Mouse (Mus musculus) kidney, postnatal 0 days (tissue): ENCODE data around the gene AC161166.1. TPM values are rescaled to one million over a fixed set of nuclear protein-coding genes. Genes with fewer than 3 reads are reported as not detected.

ENCODE experiments used
- ATAC-seq: fragments of 200-750 bp; cut with Nextera tagmentation; replicated peaks from 2 replicates; pipeline ENCODE4 v1.8.0; 2017; ENCODE audit warnings: low read depth, moderate number of reproducible peaks, moderate TSS enrichment, moderate library complexity; ENCODE audit not compliant: low FRiP score
- DNase-seq: peaks from one replicate; pipeline ENCODE4 v3.0.0-alpha.2; 2016; ENCODE audit warnings: low spot score
- H3K27ac ChIP-seq: fragments of 300-500 bp; sonication (generic); 2 replicates; pipeline ENCODE4 v1.5.1; 2014; ENCODE audit warnings: mild to moderate bottlenecking
- H3K27me3 ChIP-seq: fragments of 300-500 bp; sonication (generic); 2 replicates; pipeline ENCODE4 v1.6.1; 2014; ENCODE audit warnings: low read length, mixed read lengths; ENCODE audit not compliant: insufficient read depth
- H3K36me3 ChIP-seq: fragments of 300-500 bp; sonication (generic); 2 replicates; pipeline ENCODE4 v1.6.1; 2014; ENCODE audit warnings: low read length, mixed read lengths; ENCODE audit not compliant: insufficient read depth
- H3K4me1 ChIP-seq: fragments of 300-500 bp; sonication (generic); replicated peaks from 2 replicates; pipeline ENCODE4 v1.6.1; 2014; ENCODE audit warnings: antibody characterized with exemption, low read length, mixed read lengths; ENCODE audit not compliant: insufficient read depth
- H3K4me2 ChIP-seq: fragments of 300-500 bp; sonication (generic); 2 replicates; pipeline ENCODE4 v1.6.1; 2014; ENCODE audit warnings: mild to moderate bottlenecking, low read length, moderate library complexity, mixed read lengths
- H3K4me3 ChIP-seq: fragments of 300-500 bp; sonication (generic); replicated peaks from 2 replicates; pipeline ENCODE4 v1.5.1; 2014; ENCODE audit warnings: low read depth, low read length
- H3K9ac ChIP-seq: fragments of 300-500 bp; sonication (generic); 2 replicates; pipeline ENCODE4 v1.6.1; 2014; ENCODE audit warnings: low read depth, low read length
- H3K9me3 ChIP-seq: fragments of 300-500 bp; sonication (generic); replicated peaks from 2 replicates; pipeline ENCODE4 v1.6.1; 2016; ENCODE audit warnings: low read length, inconsistent platforms, mixed read lengths
- CTCF ChIP-seq: IDR thresholded peaks from 2 replicates; pipeline ENCODE4 v1.5.1; 2016; ENCODE audit warnings: antibody characterized with exemption, low read depth, mild to moderate bottlenecking, moderate library complexity
- WGBS: fragments of 180-500 bp; shearing (Covaris S2); extraction: QIAGEN DNeasy Blood & Tissue Kit; methylation state at CpG from one replicate; pipeline ENCODE4 v1.1.7; 2014; 5-methylcytosine and 5-hydroxymethylcytosine counted together
- polyA plus RNA-seq: library from polyadenylated mRNA; unstranded; fragments of >200 nt; fragmentation: Nextera tagmentation; extraction: Ambion mirVana; gene quantifications from 2 replicates; pipeline ENCODE4 v1.2.1, GENCODE M21; 2015

The AC161166.1 gene
- polyA plus RNA-seq, 1 experiment from 2014 or later, result 0.12 TPM

- Histone ChIP-seq H3K4me2 (no peak overlapping the region), H3K27ac (no peak overlapping the region), H3K9ac (no peak overlapping the region), H3K4me3 (no peak overlapping the region), H3K36me3 (no peaks in the 10 kb centered on the region), H3K4me1 (0 out of 2 replicates have a peak, but pooled peaks cover 4% of the 10 kb centered on the region), H3K27me3 (no peaks in the 10 kb centered on the region; the same call in 1 of the 2 replicates), H3K9me3 (no peaks in the 10 kb centered on the region)
- no peak for ATAC-seq
- 82% methylated on average over 5 of the region's 5 CpGs for WGBS
- DNase-seq, result no peak
- TF ChIP-seq CTCF, result no peak
These were observed 33.3 kb downstream of the AC161166.1 start for GRCm38 (mm10) chr7:24478911-24479310.

GRCm38 (mm10) chr7:24476856-24477255, 35.4 kb downstream of the AC161166.1 start:
- Histone ChIP-seq H3K36me3 (no peaks in the 10 kb centered on the region), H3K4me2 (no peak overlapping the region), H3K9ac (no peak overlapping the region), H3K4me1 (0 out of 2 replicates have a peak, but pooled peaks cover 4% of the 10 kb centered on the region), H3K9me3 (no peaks in the 10 kb centered on the region), H3K27ac (no peak overlapping the region), H3K4me3 (no peak overlapping the region), H3K27me3 (no peaks in the 10 kb centered on the region; the same call in 1 of the 2 replicates)
- ATAC-seq (no peak), DNase-seq (no peak)
- TF ChIP-seq CTCF, result no peak
- 74% methylated on average over 7 of the region's 7 CpGs for WGBS

- H3K27me3 ChIP-seq, result no peaks in the 10 kb centered on the region; the same call in 1 of the 2 replicates
- no peak for TF ChIP-seq CTCF
- no peak for ATAC-seq
- 0 out of 2 replicates have a peak, but pooled peaks cover 2% of the 10 kb centered on the region for H3K4me1 ChIP-seq
- H3K9ac ChIP-seq, result no peak overlapping the region
- no peak overlapping the region for H3K27ac ChIP-seq
- DNase-seq, result no peak
- no peaks in the 10 kb centered on the region for H3K36me3 ChIP-seq
- no peak overlapping the region for H3K4me2 ChIP-seq
- WGBS, result 78% methylated on average over 8 of the region's 8 CpGs
- H3K4me3 ChIP-seq, result no peak overlapping the region
- no peaks in the 10 kb centered on the region for H3K9me3 ChIP-seq
These were observed 35.9 kb downstream of the AC161166.1 start for GRCm38 (mm10) chr7:24476338-24476737.

GRCm38 (mm10) chr7:24474811-24475506, 37.3 kb downstream of the AC161166.1 start:
- Histone ChIP-seq H3K36me3 (no peaks in the 10 kb centered on the region), H3K4me2 (no peak overlapping the region), H3K4me1 (no peaks in the 10 kb centered on the region), H3K4me3 (no peak overlapping the region), H3K9me3 (no peaks in the 10 kb centered on the region), H3K27me3 (no peaks in the 10 kb centered on the region), H3K27ac (no peak overlapping the region), H3K9ac (no peak overlapping the region)
- DNase-seq (no peak), ATAC-seq (no peak)
- peak; percentile 44; the same call in 1 of the 2 replicates for TF ChIP-seq CTCF
- WGBS, result 45% methylated on average over 21 of the region's 21 CpGs

GRCm38 (mm10) chr7:24473913-24474529, 38.2 kb downstream of the AC161166.1 start:
- Histone ChIP-seq H3K4me3 (no peak overlapping the region), H3K9ac (no peak overlapping the region), H3K4me2 (no peak overlapping the region), H3K9me3 (no peaks in the 10 kb centered on the region), H3K36me3 (0 out of 2 replicates have a peak, but pooled peaks cover 3% of the 10 kb centered on the region), H3K27ac (no peak overlapping the region), H3K27me3 (no peaks in the 10 kb centered on the region), H3K4me1 (no peaks in the 10 kb centered on the region)
- ATAC-seq (no peak), DNase-seq (peak; percentile 78)
- TF ChIP-seq CTCF, result peak; percentile 95
- 56% methylated on average over 10 of the region's 10 CpGs for WGBS

- Histone ChIP-seq H3K4me1 (no peaks in the 10 kb centered on the region), H3K4me3 (no peak overlapping the region), H3K27ac (no peak overlapping the region), H3K9ac (no peak overlapping the region), H3K4me2 (no peak overlapping the region), H3K9me3 (no peaks in the 10 kb centered on the region), H3K36me3 (0 out of 2 replicates have a peak, but pooled peaks cover 3% of the 10 kb centered on the region), H3K27me3 (no peaks in the 10 kb centered on the region)
- no peak for DNase-seq
- peak; percentile 71 for TF ChIP-seq CTCF
- 80% methylated on average over 7 of the region's 7 CpGs for WGBS
- ATAC-seq, result no peak
These were observed 39.3 kb downstream of the AC161166.1 start for GRCm38 (mm10) chr7:24472937-24473336.
